Mouse (Mus musculus) forebrain, postnatal 0 days (tissue): ENCODE measurements around the gene Vmn1r26. TPM values are rescaled to one million over a fixed set of nuclear protein-coding genes. Genes with fewer than 3 reads are reported as not detected.
"Not testable (repeated sequence)": the region's sequence is repeated elsewhere in the genome, so short reads cannot be mapped to it uniquely, and the experiment has no call there.

Experiments
- ATAC-seq: fragments of 200-750 bp; cut with Nextera tagmentation; 2 replicates; pipeline ENCODE4 v1.8.0; 2017; ENCODE audit warnings: mild to moderate bottlenecking, moderate library complexity
- DNase-seq: peaks from one replicate; pipeline ENCODE4 v3.0.0-alpha.2; 2015
- H3K27ac ChIP-seq: fragments of 300-500 bp; sonication (generic); 2 replicates; pipeline ENCODE4 v1.5.1; 2014; ENCODE audit warnings: low read depth, mild to moderate bottlenecking, antibody characterized with exemption, low read length, moderate library complexity, mixed read lengths
- H3K27me3 ChIP-seq: fragments of 300-500 bp; sonication (generic); 2 replicates; pipeline ENCODE4 v1.6.1; 2014; ENCODE audit warnings: mild to moderate bottlenecking, low read length, mixed read lengths; ENCODE audit not compliant: insufficient read depth
- H3K36me3 ChIP-seq: fragments of 300-500 bp; sonication (generic); 2 replicates; pipeline ENCODE4 v1.6.1; 2014; ENCODE audit warnings: mild to moderate bottlenecking, moderate library complexity; ENCODE audit not compliant: insufficient read depth
- H3K4me1 ChIP-seq: fragments of 300-500 bp; sonication (generic); 2 replicates; pipeline ENCODE4 v1.6.1; 2014; ENCODE audit warnings: antibody characterized with exemption; ENCODE audit not compliant: insufficient read depth
- H3K4me2 ChIP-seq: fragments of 300-500 bp; sonication (generic); 2 replicates; pipeline ENCODE4 v1.6.1; 2014; ENCODE audit warnings: low read depth, mild to moderate bottlenecking, moderate library complexity
- H3K4me3 ChIP-seq: fragments of 300-500 bp; sonication (generic); 2 replicates; pipeline ENCODE4 v1.5.1; 2014; ENCODE audit warnings: low read depth, low read length, mixed read lengths
- H3K9ac ChIP-seq: fragments of 300-500 bp; sonication (generic); 2 replicates; pipeline ENCODE4 v1.6.1; 2014; ENCODE audit warnings: mild to moderate bottlenecking
- H3K9me3 ChIP-seq: fragments of 300-500 bp; sonication (generic); 2 replicates; pipeline ENCODE4 v1.6.1; 2016; ENCODE audit warnings: low read length
- CTCF ChIP-seq: sonication (generic); IDR thresholded peaks from 2 replicates; pipeline ENCODE4 v1.5.1; 2016; ENCODE audit warnings: antibody characterized with exemption, control low read depth, low read depth
- WGBS: fragments of 180-500 bp; shearing (Covaris S2); extraction: QIAGEN DNeasy Blood & Tissue Kit; methylation state at CpG from one replicate; pipeline ENCODE4 v1.1.7; 2014; 5-methylcytosine and 5-hydroxymethylcytosine counted together
- polyA plus RNA-seq: library from polyadenylated mRNA; unstranded; fragments of >200 nt; fragmentation: Nextera tagmentation; extraction: Ambion mirVana; gene quantifications from 2 replicates; pipeline ENCODE4 v1.2.1, GENCODE M21; 2015
- total RNA-seq: library from RNA; depleted of rRNA; stranded (reverse); fragments of >200 nt; gene quantifications from 2 replicates; pipeline ENCODE4 v1.2.3, GENCODE M21; 2014; rRNA removed

The Vmn1r26 gene
- not detected in 2 replicates for total RNA-seq
- not detected in 2 replicates for polyA plus RNA-seq

DNA sequence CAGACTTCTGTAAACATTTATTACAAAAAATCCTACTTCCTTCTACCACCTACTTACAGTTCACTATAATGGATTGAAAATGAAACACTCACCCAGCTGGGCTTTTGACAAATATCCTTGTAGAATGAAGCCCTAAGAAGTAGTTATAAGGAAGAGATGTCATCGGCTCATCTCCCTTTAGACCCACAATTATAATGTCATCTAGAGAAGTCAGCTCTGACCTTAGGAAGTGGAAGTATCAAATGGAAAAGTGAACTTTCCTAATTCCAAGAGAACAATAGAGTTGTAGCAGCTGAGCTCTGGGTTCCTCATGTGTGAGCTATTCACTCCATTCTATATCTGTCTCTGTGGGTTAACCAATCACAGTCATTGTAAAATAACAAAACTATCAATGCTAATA lies at the start of gene Vmn1r26:
TSS of gene Vmn1r26 (minus strand) at position 101 of the 400 bp plus-strand sequence.
- ATAC-seq = no peak
- DNase-seq = no peak
- no peak for TF ChIP-seq CTCF
- H3K9ac ChIP-seq = no peak within 1 kb of the TSS
- H3K4me3 ChIP-seq = no peak within 1 kb of the TSS
- 91% methylated on average over 1 of the region's 1 CpGs for WGBS
- H3K36me3 ChIP-seq = no peaks in the 10 kb centered on the region
- H3K9me3 ChIP-seq = no peaks in the 10 kb centered on the region
- H3K4me2 ChIP-seq = no peak within 1 kb of the TSS
- no peaks in the 10 kb centered on the region for H3K4me1 ChIP-seq
- H3K27ac ChIP-seq = no peak within 1 kb of the TSS
- no peaks in the 10 kb centered on the region for H3K27me3 ChIP-seq

DNA sequence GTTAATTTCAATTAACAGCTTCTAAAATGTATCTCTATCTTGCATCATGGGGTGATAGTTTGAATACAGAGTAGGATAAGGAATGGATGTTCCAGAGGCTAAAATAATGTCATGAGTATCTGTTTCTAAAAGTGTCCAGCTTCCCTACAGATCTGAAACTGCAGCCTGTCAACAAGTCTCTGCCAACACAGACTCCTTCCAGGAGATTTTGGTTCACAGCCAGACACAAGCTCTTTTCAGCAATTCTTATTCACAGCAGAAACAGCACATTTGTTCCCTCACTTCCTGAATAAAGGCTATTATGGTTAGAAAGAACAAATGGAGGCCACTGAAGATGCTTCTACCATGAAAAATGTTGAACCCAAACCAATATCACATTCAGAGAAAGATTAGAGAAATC lies 29.1 kb upstream of the Vmn1r26 start:
- Histone ChIP-seq H3K27me3 (no peaks in the 10 kb centered on the region), H3K9ac (no peak overlapping the region), H3K4me3 (no peak overlapping the region), H3K4me2 (no peak overlapping the region), H3K36me3 (no peaks in the 10 kb centered on the region), H3K4me1 (no peaks in the 10 kb centered on the region), H3K27ac (no peak overlapping the region), H3K9me3 (no peaks in the 10 kb centered on the region)
- ATAC-seq (no peak), DNase-seq (peak; percentile 2)
- no peak for TF ChIP-seq CTCF

DNA sequence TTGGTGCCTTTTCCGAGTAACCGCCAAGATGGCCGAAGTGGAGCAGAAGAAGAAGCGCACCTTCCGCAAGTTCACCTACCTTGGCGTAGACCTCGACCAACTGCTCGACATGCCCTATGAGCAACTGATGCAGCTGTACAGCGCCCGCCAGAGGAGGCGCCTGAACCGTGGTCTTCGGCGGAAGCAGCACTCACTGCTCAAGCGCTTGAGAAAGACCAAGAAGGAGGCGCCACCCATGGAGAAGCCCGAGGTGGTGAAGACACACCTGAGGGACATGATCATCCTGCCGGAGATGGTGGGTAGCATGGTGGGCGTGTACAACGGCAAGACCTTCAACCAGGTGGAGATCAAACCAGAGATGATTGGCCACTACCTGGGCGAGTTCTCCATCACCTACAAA lies 2.5 kb upstream of the Vmn1r26 start:
- not testable (repeated sequence) for H3K9me3 ChIP-seq, H3K36me3 ChIP-seq, ATAC-seq, H3K27ac ChIP-seq, DNase-seq, H3K4me3 ChIP-seq, H3K9ac ChIP-seq, H3K4me1 ChIP-seq, H3K4me2 ChIP-seq, H3K27me3 ChIP-seq
- WGBS = 94% methylated on average over 20 of the region's 21 CpGs

DNA sequence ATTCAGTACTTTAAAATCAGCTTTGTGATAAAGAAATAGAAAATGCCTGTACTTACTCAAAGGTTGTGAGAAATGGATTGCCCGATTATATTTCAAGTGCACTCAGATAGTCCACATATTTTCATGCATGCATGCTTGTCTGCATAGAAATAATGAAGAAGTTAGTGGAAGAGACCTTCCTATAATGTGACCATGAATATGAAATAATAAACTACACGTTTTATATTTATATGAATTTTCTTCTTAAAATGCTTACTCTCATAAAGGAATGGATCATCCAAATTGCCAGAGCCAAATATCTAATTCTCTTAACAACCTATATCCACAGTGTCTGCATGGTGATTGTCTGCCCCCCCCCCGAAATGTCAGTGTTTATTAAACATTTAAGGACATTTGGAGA lies 34.2 kb downstream of the Vmn1r26 start, which contains the start of gene Vmn1r25:
TSS of gene Vmn1r25 (minus strand) at position 101 of the 400 bp plus-strand sequence.
- Histone ChIP-seq H3K36me3 (no peaks in the 10 kb centered on the region), H3K9me3 (no peaks in the 10 kb centered on the region), H3K4me2 (no peak within 1 kb of the TSS), H3K27me3 (no peaks in the 10 kb centered on the region), H3K4me3 (no peak within 1 kb of the TSS), H3K9ac (no peak within 1 kb of the TSS), H3K27ac (no peak within 1 kb of the TSS), H3K4me1 (no peaks in the 10 kb centered on the region)
- DNase-seq (no peak), ATAC-seq (no peak)
- 71% methylated on average over 3 of the region's 3 CpGs for WGBS
- no peak for TF ChIP-seq CTCF

DNA sequence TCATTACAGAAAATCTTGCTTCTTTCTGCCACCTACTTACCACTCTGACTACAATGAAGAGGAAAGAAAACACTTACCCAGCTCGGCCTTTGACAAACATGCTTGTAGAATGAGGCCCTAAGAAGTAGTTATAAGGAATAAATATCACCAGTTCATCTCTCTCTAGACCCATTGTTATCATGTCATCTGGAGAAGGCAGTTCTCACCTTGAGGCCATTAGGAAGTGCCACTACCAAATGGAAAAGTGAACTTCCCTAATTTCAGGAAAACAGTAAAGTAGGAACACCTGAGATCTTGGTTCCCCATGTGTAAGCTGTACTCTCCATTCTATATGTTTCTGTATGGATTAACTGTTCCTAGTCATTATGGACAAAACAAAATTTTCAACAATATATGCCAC lies 53.6 kb downstream of the Vmn1r26 start, which contains the start of gene Vmn1r24:
TSS of gene Vmn1r24 (minus strand) at position 101 of the 400 bp plus-strand sequence.
- not testable (repeated sequence) for ATAC-seq, DNase-seq, H3K27ac ChIP-seq, H3K4me1 ChIP-seq, H3K27me3 ChIP-seq, H3K36me3 ChIP-seq, H3K9me3 ChIP-seq, H3K9ac ChIP-seq, H3K4me2 ChIP-seq, H3K4me3 ChIP-seq
- WGBS = 76% methylated on average over 1 of the region's 1 CpGs

Other genes starting within 250 kb of the Vmn1r26 start
- gene Vopp1, start 190.0 kb downstream of the Vmn1r26 start, total RNA-seq = 270 and 331 TPM in 2 replicates
- 166 and 169 TPM in 2 replicates for gene Vopp1, start 190.0 kb downstream of the Vmn1r26 start, polyA plus RNA-seq
- gene Vmn1r21, start 164.8 kb downstream of the Vmn1r26 start, total RNA-seq = not detected in 2 replicates
- gene Vmn1r21, start 164.8 kb downstream of the Vmn1r26 start, polyA plus RNA-seq = not detected in 2 replicates
- gene Vmn1r22, start 107.1 kb downstream of the Vmn1r26 start, total RNA-seq = not detected in 2 replicates
- gene Vmn1r22, start 107.1 kb downstream of the Vmn1r26 start, polyA plus RNA-seq = not detected in 2 replicates
- gene Vmn1r23, start 88.3 kb downstream of the Vmn1r26 start, total RNA-seq = not detected in 2 replicates
- gene Vmn1r23, start 88.3 kb downstream of the Vmn1r26 start, polyA plus RNA-seq = not detected in 2 replicates
- gene Vmn1r24, start 53.7 kb downstream of the Vmn1r26 start, total RNA-seq = not detected in 2 replicates
- not detected in 2 replicates for gene Vmn1r24, start 53.7 kb downstream of the Vmn1r26 start, polyA plus RNA-seq
- not detected in 2 replicates for gene Vmn1r25, start 34.3 kb downstream of the Vmn1r26 start, total RNA-seq
- gene Vmn1r25, start 34.3 kb downstream of the Vmn1r26 start, polyA plus RNA-seq = not detected in 2 replicates
- not detected in 2 replicates for gene Vmn1r27, start 203.7 kb upstream of the Vmn1r26 start, total RNA-seq
- gene Vmn1r27, start 203.7 kb upstream of the Vmn1r26 start, polyA plus RNA-seq = not detected in 2 replicates
- gene Vmn1r28, start 246.9 kb upstream of the Vmn1r26 start, total RNA-seq = not detected in 2 replicates
- gene Vmn1r28, start 246.9 kb upstream of the Vmn1r26 start, polyA plus RNA-seq = not detected in 2 replicates